Mouse (Mus musculus): ENCODE measurements around the gene Enthd1. TPM values are rescaled to one million over a fixed set of nuclear protein-coding genes. Genes with fewer than 3 reads are reported as not detected.

Gene Enthd1
- polyA plus RNA-seq, 1 experiment = 29.0 TPM

DNA sequence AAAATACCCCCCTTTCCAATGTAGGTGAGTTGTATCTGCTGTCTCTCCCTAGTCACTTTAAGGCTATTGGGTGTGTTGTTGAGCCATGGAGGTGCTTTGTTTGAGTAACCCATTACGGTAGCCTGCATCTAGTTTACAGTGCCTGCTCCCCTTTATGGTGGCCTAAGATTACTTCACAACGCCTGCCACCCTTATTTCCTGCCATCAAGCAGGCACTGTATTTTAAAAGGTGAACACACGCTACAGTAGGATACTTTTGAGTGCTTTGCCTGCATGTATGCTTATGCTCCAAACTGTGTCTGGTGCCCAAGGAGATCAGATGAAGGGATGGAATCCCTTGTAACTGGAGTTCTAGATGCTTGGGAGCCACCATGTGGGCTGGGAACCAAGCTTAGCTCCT, 2.2 kb upstream of the Enthd1 start:
- H3K27me3 ChIP-seq (ENCODE audit: control insufficient read depth, insufficient read depth, low read length) = no peaks in the 10 kb centered on the region
- TF ChIP-seq POLR2A (IDR thresholded peaks at IDR 0.05; ENCODE audit: control insufficient read depth, low read depth, low read length) (no peak), CTCF (IDR thresholded peaks at IDR 0.05; ENCODE audit: control insufficient read depth, insufficient read depth, insufficient replicate concordance, low read depth, low read length) (no peak)

DNA sequence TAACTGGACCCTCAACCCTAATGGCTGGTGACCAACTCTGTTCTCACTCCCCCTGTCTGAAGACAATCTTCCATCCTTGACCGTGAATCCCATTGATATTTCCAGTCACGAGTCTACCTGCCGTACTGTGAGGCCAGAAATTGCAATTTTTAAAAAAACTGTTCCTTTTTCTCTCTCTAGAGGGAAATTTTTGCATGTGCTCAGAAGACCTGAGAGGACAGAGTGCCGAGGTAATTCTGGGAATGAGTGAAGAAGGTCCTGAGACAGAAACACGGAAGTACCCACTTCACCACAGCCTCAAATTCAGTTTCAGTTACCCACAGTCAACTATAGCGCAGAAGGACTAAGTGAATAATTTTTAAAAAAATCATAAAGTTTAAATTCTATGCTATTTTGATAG, 1.7 kb upstream of the Enthd1 start:
- H3K27ac ChIP-seq (ENCODE audit: control insufficient read depth, insufficient read depth, low read depth, low read length) = no peak overlapping the region
- no peak overlapping the region for H3K4me3 ChIP-seq (ENCODE audit: control insufficient read depth, low read depth, low read length)
- H3K27me3 ChIP-seq (ENCODE audit: control insufficient read depth, insufficient read depth, low read length) = no peaks in the 10 kb centered on the region
- H3K36me3 ChIP-seq (ENCODE audit: control insufficient read depth, insufficient read depth, low read length) = no peaks in the 10 kb centered on the region
- peaks cover 8% of the 10 kb centered on the region for H3K4me1 ChIP-seq (ENCODE audit: control insufficient read depth, insufficient read depth, low read length)
- no peak for TF ChIP-seq CTCF (IDR thresholded peaks at IDR 0.05; ENCODE audit: control insufficient read depth, insufficient read depth, insufficient replicate concordance, low read depth, low read length)
- no peak for TF ChIP-seq POLR2A (IDR thresholded peaks at IDR 0.05; ENCODE audit: control insufficient read depth, low read depth, low read length)

More for the DNA sequence above, 2.2 kb upstream of the Enthd1 start:
- Histone ChIP-seq H3K4me3 (ENCODE audit: control insufficient read depth, low read depth, low read length) (no peak overlapping the region), H3K36me3 (ENCODE audit: control insufficient read depth, insufficient read depth, low read length) (no peaks in the 10 kb centered on the region), H3K27ac (ENCODE audit: control insufficient read depth, insufficient read depth, low read depth, low read length) (no peak overlapping the region), H3K4me1 (ENCODE audit: control insufficient read depth, insufficient read depth, low read length) (peaks cover 8% of the 10 kb centered on the region)

DNA sequence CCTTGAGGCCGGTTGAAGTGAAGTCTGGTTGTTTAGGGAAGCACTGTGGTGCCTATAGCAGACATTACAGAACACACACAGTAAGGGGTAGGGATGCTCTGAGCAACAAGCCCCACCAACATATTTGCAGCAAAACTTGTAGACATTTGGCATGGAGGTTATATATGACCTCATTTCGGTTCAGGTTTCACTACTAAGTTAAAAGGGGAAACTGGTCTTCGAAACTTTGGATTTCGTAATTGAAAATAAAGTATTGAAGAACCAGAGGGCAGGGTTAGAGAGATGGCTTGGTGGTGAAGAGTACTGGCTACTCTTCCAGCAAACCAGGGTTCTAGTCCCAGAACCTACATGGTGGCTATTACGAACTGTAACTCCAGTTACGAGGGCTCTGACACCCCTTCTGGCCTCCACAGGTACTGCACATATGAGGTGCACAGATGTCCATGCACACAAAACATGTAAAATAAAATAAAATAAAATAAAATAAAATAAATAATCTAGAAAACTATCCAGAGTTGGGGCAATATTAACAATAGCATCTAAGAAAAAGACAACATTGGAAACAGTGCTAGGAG, 1.2 kb downstream of the Enthd1 start:
- Histone ChIP-seq H3K4me3 (ENCODE audit: control insufficient read depth, low read depth, low read length) (no peak overlapping the region), H3K36me3 (ENCODE audit: control insufficient read depth, insufficient read depth, low read length) (peaks cover 2% of the 10 kb centered on the region; the same call in 1 of the 2 replicates), H3K4me1 (ENCODE audit: control insufficient read depth, insufficient read depth, low read length) (peaks cover 8% of the 10 kb centered on the region), H3K27me3 (ENCODE audit: control insufficient read depth, insufficient read depth, low read length) (no peaks in the 10 kb centered on the region), H3K27ac (ENCODE audit: control insufficient read depth, insufficient read depth, low read depth, low read length) (no peak overlapping the region)
- no peak; the same call in 1 of the 2 replicates for TF ChIP-seq CTCF (IDR thresholded peaks at IDR 0.05; ENCODE audit: control insufficient read depth, insufficient read depth, insufficient replicate concordance, low read depth, low read length)
- no peak for TF ChIP-seq POLR2A (IDR thresholded peaks at IDR 0.05; ENCODE audit: control insufficient read depth, low read depth, low read length)

DNA sequence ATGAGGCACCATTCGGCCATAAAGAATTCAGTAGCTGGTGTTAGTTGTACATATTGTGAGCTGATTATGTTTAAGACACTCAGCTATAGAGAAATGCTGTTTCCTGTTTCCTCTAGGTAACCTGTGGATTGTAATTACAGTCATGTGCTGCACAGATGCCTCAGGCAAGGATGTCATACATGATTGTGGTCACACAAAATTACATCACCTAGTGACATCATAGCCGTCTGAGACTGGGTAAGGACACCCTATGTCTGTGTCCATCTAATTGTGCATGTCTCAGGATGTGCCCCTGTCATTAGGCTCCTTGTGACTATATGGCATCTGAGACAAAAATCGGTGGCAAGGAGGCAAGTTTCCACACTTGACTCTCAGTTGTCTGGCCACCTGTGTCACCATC, 2.5 kb downstream of the Enthd1 start:
- Histone ChIP-seq H3K4me1 (ENCODE audit: control insufficient read depth, insufficient read depth, low read length) (peaks cover 8% of the 10 kb centered on the region), H3K4me3 (ENCODE audit: control insufficient read depth, low read depth, low read length) (no peak overlapping the region), H3K36me3 (ENCODE audit: control insufficient read depth, insufficient read depth, low read length) (peaks cover 2% of the 10 kb centered on the region; the same call in 1 of the 2 replicates), H3K27ac (ENCODE audit: control insufficient read depth, insufficient read depth, low read depth, low read length) (no peak overlapping the region), H3K27me3 (ENCODE audit: control insufficient read depth, insufficient read depth, low read length) (no peaks in the 10 kb centered on the region)
- TF ChIP-seq POLR2A (IDR thresholded peaks at IDR 0.05; ENCODE audit: control insufficient read depth, low read depth, low read length) (no peak), CTCF (IDR thresholded peaks at IDR 0.05; ENCODE audit: control insufficient read depth, insufficient read depth, insufficient replicate concordance, low read depth, low read length) (no peak)

DNA sequence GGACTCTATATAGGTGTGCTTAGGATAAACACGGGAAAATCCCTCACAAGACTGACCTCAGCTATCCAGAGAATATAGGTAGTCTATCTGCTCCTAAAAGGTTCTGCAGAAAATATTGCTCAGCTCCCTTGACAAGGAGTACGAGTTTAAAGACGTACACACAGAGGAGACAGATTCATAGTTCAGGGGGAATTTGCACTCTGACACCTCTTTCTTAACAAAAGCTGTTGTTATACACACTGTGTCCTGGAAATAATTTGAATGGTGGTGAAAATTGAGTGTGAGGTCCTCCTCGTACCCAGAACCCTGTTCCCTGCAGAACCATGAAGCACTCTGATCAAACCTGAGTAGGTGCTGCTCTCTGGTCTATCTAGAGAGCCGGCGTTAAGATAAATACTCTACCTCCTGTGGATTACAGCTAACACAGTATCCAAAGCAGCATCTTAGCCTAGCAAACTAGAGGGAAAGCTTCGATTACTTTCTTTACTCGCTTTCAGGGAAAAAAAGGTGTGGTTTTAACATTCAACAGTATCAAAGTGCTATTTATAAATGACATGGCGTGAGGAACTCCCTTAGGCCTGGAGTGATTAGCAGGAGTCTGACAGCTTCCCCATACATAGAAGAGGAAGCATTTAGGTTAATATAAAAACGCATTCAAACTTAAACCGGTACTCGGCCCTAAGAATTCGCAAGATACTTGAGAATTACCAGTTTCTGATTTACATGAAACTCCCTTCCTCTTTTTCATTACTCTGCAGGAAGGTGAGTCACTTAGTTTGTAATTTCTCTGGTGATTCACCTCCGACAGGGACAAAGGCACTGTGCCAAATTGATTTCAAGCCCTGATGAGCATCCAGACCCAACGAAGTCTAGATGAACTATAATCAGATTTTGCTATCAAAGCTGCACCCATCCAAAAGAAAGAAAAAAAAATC, 4.0 kb downstream of the Enthd1 start:
- peaks cover 2% of the 10 kb centered on the region; the same call in 1 of the 2 replicates for H3K36me3 ChIP-seq (ENCODE audit: control insufficient read depth, insufficient read depth, low read length)
- no peak overlapping the region for H3K4me3 ChIP-seq (ENCODE audit: control insufficient read depth, low read depth, low read length)
- peaks cover 8% of the 10 kb centered on the region for H3K4me1 ChIP-seq (ENCODE audit: control insufficient read depth, insufficient read depth, low read length)
- no peaks in the 10 kb centered on the region for H3K27me3 ChIP-seq (ENCODE audit: control insufficient read depth, insufficient read depth, low read length)
- H3K27ac ChIP-seq (ENCODE audit: control insufficient read depth, insufficient read depth, low read depth, low read length) = no peak overlapping the region
- TF ChIP-seq POLR2A (IDR thresholded peaks at IDR 0.05; ENCODE audit: control insufficient read depth, low read depth, low read length) (no peak), CTCF (IDR thresholded peaks at IDR 0.05; ENCODE audit: control insufficient read depth, insufficient read depth, insufficient replicate concordance, low read depth, low read length) (no peak)

DNA sequence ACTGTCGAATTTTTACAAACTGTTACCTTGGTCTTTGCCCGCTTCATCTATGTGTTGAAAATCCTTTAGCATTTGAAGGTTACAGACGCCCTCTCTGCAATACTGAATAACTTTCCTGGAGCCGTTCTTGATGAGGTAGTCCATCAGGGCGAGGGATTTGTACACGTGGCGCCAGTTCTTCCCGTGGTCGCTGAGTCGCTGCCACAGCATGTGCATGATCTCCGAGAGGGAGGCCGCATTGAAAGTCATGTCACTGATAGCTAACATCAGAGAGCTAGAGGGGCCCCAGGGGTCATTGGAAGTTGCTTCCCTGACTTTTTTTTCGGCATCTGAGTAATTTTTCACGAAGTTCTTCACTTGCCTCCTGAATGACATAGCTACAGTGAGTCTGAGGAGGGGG, 5.0 kb downstream of the Enthd1 start:
- Histone ChIP-seq H3K27me3 (ENCODE audit: control insufficient read depth, insufficient read depth, low read length) (no peaks in the 10 kb centered on the region), H3K4me3 (ENCODE audit: control insufficient read depth, low read depth, low read length) (no peak overlapping the region), H3K36me3 (ENCODE audit: control insufficient read depth, insufficient read depth, low read length) (peaks cover 2% of the 10 kb centered on the region; the same call in 1 of the 2 replicates), H3K27ac (ENCODE audit: control insufficient read depth, insufficient read depth, low read depth, low read length) (no peak overlapping the region), H3K4me1 (ENCODE audit: control insufficient read depth, insufficient read depth, low read length) (peaks cover 5% of the 10 kb centered on the region; the same call in 1 of the 2 replicates)
- TF ChIP-seq POLR2A (IDR thresholded peaks at IDR 0.05; ENCODE audit: control insufficient read depth, low read depth, low read length) (no peak), CTCF (IDR thresholded peaks at IDR 0.05; ENCODE audit: control insufficient read depth, insufficient read depth, insufficient replicate concordance, low read depth, low read length) (no peak)

DNA sequence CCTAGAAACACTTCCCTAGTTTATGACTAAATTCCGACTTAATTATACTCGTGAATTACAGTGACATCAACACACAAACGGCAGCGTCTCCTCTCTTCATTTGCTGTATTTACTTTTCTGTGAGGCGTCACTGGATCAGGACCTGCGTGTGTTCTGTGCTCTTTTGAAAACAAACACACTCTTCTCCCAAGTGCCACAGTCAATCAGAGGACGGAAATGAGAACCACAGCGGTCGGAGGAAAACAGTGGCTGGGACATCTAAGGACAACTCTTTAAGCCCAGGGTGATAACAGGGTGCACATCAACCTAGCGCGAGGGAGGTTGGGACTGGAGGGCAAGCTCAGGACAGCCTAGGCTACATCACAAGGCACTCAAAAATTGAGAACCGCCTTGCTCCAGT, 5.4 kb downstream of the Enthd1 start:
- no peak overlapping the region for H3K27ac ChIP-seq (ENCODE audit: control insufficient read depth, insufficient read depth, low read depth, low read length)
- TF ChIP-seq POLR2A (IDR thresholded peaks at IDR 0.05; ENCODE audit: control insufficient read depth, low read depth, low read length) = no peak
- TF ChIP-seq CTCF (IDR thresholded peaks at IDR 0.05; ENCODE audit: control insufficient read depth, insufficient read depth, insufficient replicate concordance, low read depth, low read length) = no peak
- no peaks in the 10 kb centered on the region for H3K27me3 ChIP-seq (ENCODE audit: control insufficient read depth, insufficient read depth, low read length)
- H3K4me3 ChIP-seq (ENCODE audit: control insufficient read depth, low read depth, low read length) = no peak overlapping the region
- peaks cover 2% of the 10 kb centered on the region; the same call in 1 of the 2 replicates for H3K36me3 ChIP-seq (ENCODE audit: control insufficient read depth, insufficient read depth, low read length)
- H3K4me1 ChIP-seq (ENCODE audit: control insufficient read depth, insufficient read depth, low read length) = peaks cover 4% of the 10 kb centered on the region; the same call in 1 of the 2 replicates

Data from testis, adult 2 months (tissue).